Mouse (Mus musculus): ENCODE results near the gene Fzd10. TPM values are rescaled to one million over a fixed set of nuclear protein-coding genes. Genes with fewer than 3 reads are reported as not detected.

Fzd10 gene
- polyA plus RNA-seq, 1 experiment from 2014 or later: 2.1 TPM

DNA sequence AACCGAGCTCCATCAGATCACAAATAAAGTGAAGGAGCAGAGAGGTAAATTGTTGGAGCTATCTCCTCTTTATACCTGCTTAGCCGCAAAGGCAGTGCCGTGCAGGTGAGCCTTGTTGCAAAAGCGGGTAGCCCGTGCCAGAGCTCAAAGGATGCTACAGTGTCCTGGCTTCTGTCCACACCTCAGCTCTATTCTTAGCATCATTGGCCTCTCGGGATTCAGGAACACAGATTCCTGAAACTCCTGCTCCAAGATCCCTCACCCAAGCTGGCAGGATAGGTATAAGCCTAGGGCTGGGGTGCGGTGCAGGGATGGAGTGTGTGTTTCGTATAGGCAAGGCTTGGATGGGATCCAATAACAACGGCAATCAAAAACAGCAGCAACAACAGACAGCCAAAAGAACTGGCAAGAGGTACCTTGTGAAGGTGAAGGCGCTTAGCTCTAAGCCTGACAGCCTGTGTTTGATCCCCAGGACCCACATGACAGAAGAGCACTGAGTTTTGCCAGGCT is 46.6 kb downstream of the Fzd10 start:
- Histone ChIP-seq H3K9me3 (ENCODE audit: low read depth, low read length) (no peaks in the 10 kb centered on the region), H3K27ac (ENCODE audit: low read depth) (no peak overlapping the region), H3K36me3 (ENCODE audit: insufficient read depth) (no peaks in the 10 kb centered on the region), H3K4me2 (no peak overlapping the region), H3K4me3 (ENCODE audit: low read depth, low read length) (no peak overlapping the region), H3K9ac (no peak overlapping the region), H3K27me3 (ENCODE audit: insufficient read depth, low read length) (no peaks in the 10 kb centered on the region), H3K4me1 (ENCODE audit: insufficient read depth) (no peaks in the 10 kb centered on the region)
- WGBS: 70% methylated on average over 10 of the region's 10 CpGs
- no peak for TF ChIP-seq CTCF (IDR thresholded peaks at IDR 0.05; ENCODE audit: low read depth)
- ATAC-seq (ENCODE audit: insufficient read depth): no peak
- DNase-seq: no peak

DNA sequence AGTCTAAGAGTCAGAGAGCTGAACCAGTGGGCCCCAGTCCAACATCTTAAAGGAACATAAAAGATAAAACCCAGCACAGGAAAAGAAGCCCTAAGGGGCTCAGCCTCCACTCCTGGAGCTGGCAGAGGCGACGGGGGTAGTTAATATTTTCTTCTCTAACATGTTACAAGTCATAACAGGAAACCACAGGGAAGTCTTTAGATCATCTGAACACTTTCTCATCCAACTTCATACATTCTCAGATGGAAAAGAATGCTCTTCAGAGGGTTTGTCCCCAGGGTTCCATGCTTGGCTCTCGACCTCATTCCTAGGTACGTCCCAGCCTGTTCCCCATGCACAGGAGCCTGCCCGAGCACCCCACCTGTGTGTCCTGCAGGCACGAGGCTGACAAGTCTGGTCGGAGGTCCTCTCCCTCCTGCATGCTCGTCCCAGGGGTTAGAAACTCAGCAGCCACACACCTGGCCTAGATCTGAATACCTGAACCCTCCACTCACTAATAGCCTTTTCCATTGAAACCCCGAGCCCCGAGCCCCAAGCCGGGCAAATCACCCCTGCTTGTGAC is 48.8 kb downstream of the Fzd10 start:
- ATAC-seq (ENCODE audit: insufficient read depth) (no peak), DNase-seq (no peak)
- Histone ChIP-seq H3K4me3 (ENCODE audit: low read depth, low read length) (no peak overlapping the region), H3K4me2 (no peak overlapping the region), H3K27ac (ENCODE audit: low read depth) (no peak overlapping the region), H3K4me1 (ENCODE audit: insufficient read depth) (no peaks in the 10 kb centered on the region), H3K9me3 (ENCODE audit: low read depth, low read length) (no peaks in the 10 kb centered on the region), H3K9ac (no peak overlapping the region), H3K27me3 (ENCODE audit: insufficient read depth, low read length) (no peaks in the 10 kb centered on the region), H3K36me3 (ENCODE audit: insufficient read depth) (no peaks in the 10 kb centered on the region)
- no peak for TF ChIP-seq CTCF (IDR thresholded peaks at IDR 0.05; ENCODE audit: low read depth)
- 70% methylated on average over 11 of the region's 11 CpGs for WGBS

Other genes starting within 250 kb of the Fzd10 start
- gene Tmem132d, start 167.8 kb upstream of the Fzd10 start, polyA plus RNA-seq (2014; fragmentation: Nextera tagmentation; extraction: Ambion mirVana): 2.6 and 3.3 TPM in 2 replicates
- gene Piwil1, start 101.7 kb downstream of the Fzd10 start, polyA plus RNA-seq (2014; fragmentation: Nextera tagmentation; extraction: Ambion mirVana): not detected in 2 replicates